Mouse (Mus musculus) erythroblast, adult 5-6 weeks (primary cell): ENCODE measurements around the gene Rad51c. TPM values are rescaled to one million over a fixed set of nuclear protein-coding genes. Genes with fewer than 3 reads are reported as not detected.
"Not testable (repeated sequence)": the region's sequence is repeated elsewhere in the genome, so short reads cannot be mapped to it uniquely, and the experiment has no call there.

Experiments
- ATAC-seq: replicated peaks from 2 replicates; pipeline ENCODE4 v1.8.0; 2016; ENCODE audit warnings: moderate number of reproducible peaks, mild to moderate bottlenecking, moderate TSS enrichment, inconsistent platforms; ENCODE audit not compliant: poor library complexity, low FRiP score, severe bottlenecking
- total RNA-seq, 2 experiments: library from RNA; stranded (forward) in 1 of 2; stranded (reverse) in 1 of 2; fragments of 150-400 nt in 1 of 2; fragments of 200-764, 138-1000 nt in 1 of 2; gene quantifications; 2 replicates each; pipeline versions ENCODE4 v1.2.3 to v1.2.4; 2015 to 2017; ENCODE audit warnings: low replicate concordance in 2 of 2

Rad51c gene
- total RNA-seq (2015; ENCODE audit: low replicate concordance): 0.19 and 3.8 TPM in 2 replicates
- 5.9 and 6.3 TPM in 2 replicates for total RNA-seq (2017; ENCODE audit: low replicate concordance)

- ATAC-seq: no peak
Observed at GRCm38 (mm10) chr11:87404876-87405275, at the start of gene Rad51c, which contains the start of gene Tex14. Gene Rad51c (minus strand): TSS chr11:87404954. Gene Tex14 (plus strand): TSS chr11:87405065.

GRCm38 (mm10) chr11:87454035-87454690 lies 49.4 kb upstream of the Rad51c start:
- no peak for ATAC-seq

GRCm38 (mm10) chr11:87453216-87454034 lies 48.7 kb upstream of the Rad51c start:
- ATAC-seq: no peak

- not testable (repeated sequence) for ATAC-seq
Observed at GRCm38 (mm10) chr11:87452779-87453178, 48.0 kb upstream of the Rad51c start.

- ATAC-seq: not testable (repeated sequence)
Observed at GRCm38 (mm10) chr11:87449847-87450246, 45.1 kb upstream of the Rad51c start.

GRCm38 (mm10) chr11:87449200-87449547 lies 44.4 kb upstream of the Rad51c start:
- ATAC-seq: no peak

GRCm38 (mm10) chr11:87448476-87449199 lies 43.9 kb upstream of the Rad51c start:
- ATAC-seq: peak; percentile 84

- ATAC-seq: peak; percentile 98
Observed at GRCm38 (mm10) chr11:87448081-87448475, 43.3 kb upstream of the Rad51c start.

- ATAC-seq: no peak
Observed at GRCm38 (mm10) chr11:87447429-87447828, 42.7 kb upstream of the Rad51c start.

GRCm38 (mm10) chr11:87446159-87446558 lies 41.4 kb upstream of the Rad51c start:
- ATAC-seq: no peak

GRCm38 (mm10) chr11:87445593-87445992 lies 40.8 kb upstream of the Rad51c start:
- not testable (repeated sequence) for ATAC-seq

- ATAC-seq: no peak
Observed at GRCm38 (mm10) chr11:87444735-87445428, 40.1 kb upstream of the Rad51c start.

GRCm38 (mm10) chr11:87444056-87444455 lies 39.3 kb upstream of the Rad51c start:
- not testable (repeated sequence) for ATAC-seq

- peak; percentile 56 for ATAC-seq
Observed at GRCm38 (mm10) chr11:87443373-87443883, 38.7 kb upstream of the Rad51c start.

- ATAC-seq: peak; percentile 99
Observed at GRCm38 (mm10) chr11:87442643-87443372, 38.1 kb upstream of the Rad51c start.

GRCm38 (mm10) chr11:87439796-87440420 lies 35.2 kb upstream of the Rad51c start:
- no peak for ATAC-seq

GRCm38 (mm10) chr11:87436326-87437232 lies 31.8 kb upstream of the Rad51c start:
- ATAC-seq: no peak
